Mouse (Mus musculus) erythroid progenitor cell, adult 5-6 weeks (primary cell): ENCODE results near the gene Rnf227. TPM values are rescaled to one million over a fixed set of nuclear protein-coding genes. Genes with fewer than 3 reads are reported as not detected.

Experiments used
- total RNA-seq, 2 experiments: library from RNA; stranded (forward) in 1 of 2; stranded (reverse) in 1 of 2; fragments of 150-400 nt in 1 of 2; fragments of 186-747, 209-891 nt in 1 of 2; gene quantifications; 2 replicates each; pipeline versions ENCODE4 v1.2.3 to v1.2.4; 2015 to 2017; ENCODE audit warnings: low replicate concordance in 2 of 2

Gene Rnf227
- total RNA-seq, 2 experiments from 2014 or later, result 1.7 to 3.9 TPM

Other genes with a start within 250 kb of the Rnf227 start
- 3.4 and 3.6 TPM in 2 replicates for gene Per1, start 245.2 kb upstream of the Rnf227 start, total RNA-seq (2015; ENCODE audit: low replicate concordance)
- gene Per1, start 245.2 kb upstream of the Rnf227 start, total RNA-seq (2017; ENCODE audit: low replicate concordance), result 3.3 and 7.6 TPM in 2 replicates
- not detected in 2 replicates for gene Hes7, start 220.1 kb upstream of the Rnf227 start, total RNA-seq (2015; ENCODE audit: low replicate concordance)
- gene Hes7, start 220.1 kb upstream of the Rnf227 start, total RNA-seq (2017; ENCODE audit: low replicate concordance), result not detected in 2 replicates
- gene 9130213A22Rik, start 217.9 kb upstream of the Rnf227 start, total RNA-seq (2015; ENCODE audit: low replicate concordance), result not detected in 2 replicates
- not detected in 2 replicates for gene 9130213A22Rik, start 217.9 kb upstream of the Rnf227 start, total RNA-seq (2017; ENCODE audit: low replicate concordance)
- not detected in 2 replicates for gene Aloxe3, start 214.6 kb upstream of the Rnf227 start, total RNA-seq (2015; ENCODE audit: low replicate concordance)
- gene Aloxe3, start 214.6 kb upstream of the Rnf227 start, total RNA-seq (2017; ENCODE audit: low replicate concordance), result 3.1 TPM in 1 of 2 replicates, not detected in the other
- not detected in 2 replicates for gene Alox12b, start 183.5 kb upstream of the Rnf227 start, total RNA-seq (2015; ENCODE audit: low replicate concordance)
- not detected in 2 replicates for gene Alox12b, start 183.5 kb upstream of the Rnf227 start, total RNA-seq (2017; ENCODE audit: low replicate concordance)
- not detected in 2 replicates for gene Alox8, start 142.6 kb upstream of the Rnf227 start, total RNA-seq (2015; ENCODE audit: low replicate concordance)
- not detected in 2 replicates for gene Alox8, start 142.6 kb upstream of the Rnf227 start, total RNA-seq (2017; ENCODE audit: low replicate concordance)
- gene Gucy2e, start 103.4 kb upstream of the Rnf227 start, total RNA-seq (2015; ENCODE audit: low replicate concordance), result 0.36 TPM in 1 of 2 replicates, not detected in the other
- not detected in 2 replicates for gene Gucy2e, start 103.4 kb upstream of the Rnf227 start, total RNA-seq (2017; ENCODE audit: low replicate concordance)
- 107 and 135 TPM in 2 replicates for gene Cntrob, start 16.7 kb upstream of the Rnf227 start, total RNA-seq (2015; ENCODE audit: low replicate concordance)
- 77.5 and 113 TPM in 2 replicates for gene Cntrob, start 16.7 kb upstream of the Rnf227 start, total RNA-seq (2017; ENCODE audit: low replicate concordance)
- gene Trappc1, start 16.5 kb upstream of the Rnf227 start, total RNA-seq (2015; ENCODE audit: low replicate concordance), result 101 and 143 TPM in 2 replicates
- 48.5 and 72.5 TPM in 2 replicates for gene Trappc1, start 16.5 kb upstream of the Rnf227 start, total RNA-seq (2017; ENCODE audit: low replicate concordance)
- gene Kcnab3, start 14.2 kb upstream of the Rnf227 start, total RNA-seq (2015; ENCODE audit: low replicate concordance), result not detected in 2 replicates
- gene Kcnab3, start 14.2 kb upstream of the Rnf227 start, total RNA-seq (2017; ENCODE audit: low replicate concordance), result not detected in 2 replicates
- gene Chd3, start 28.9 kb downstream of the Rnf227 start, total RNA-seq (2015; ENCODE audit: low replicate concordance), result 21.0 and 33.2 TPM in 2 replicates
- 18.9 and 19.5 TPM in 2 replicates for gene Chd3, start 28.9 kb downstream of the Rnf227 start, total RNA-seq (2017; ENCODE audit: low replicate concordance)
- gene Naa38, start 55.0 kb downstream of the Rnf227 start, total RNA-seq (2015; ENCODE audit: low replicate concordance), result 26.8 and 31.7 TPM in 2 replicates
- gene Naa38, start 55.0 kb downstream of the Rnf227 start, total RNA-seq (2017; ENCODE audit: low replicate concordance), result 21.6 and 21.9 TPM in 2 replicates
- 8.3 and 11.7 TPM in 2 replicates for gene Cyb5d1, start 55.2 kb downstream of the Rnf227 start, total RNA-seq (2015; ENCODE audit: low replicate concordance)
- gene Cyb5d1, start 55.2 kb downstream of the Rnf227 start, total RNA-seq (2017; ENCODE audit: low replicate concordance), result 25.7 and 32.5 TPM in 2 replicates
- not detected in 2 replicates for gene Tmem88, start 57.8 kb downstream of the Rnf227 start, total RNA-seq (2015; ENCODE audit: low replicate concordance)
- gene Tmem88, start 57.8 kb downstream of the Rnf227 start, total RNA-seq (2017; ENCODE audit: low replicate concordance), result not detected in 2 replicates
- gene Kdm6b, start 73.2 kb downstream of the Rnf227 start, total RNA-seq (2015; ENCODE audit: low replicate concordance), result 6.5 and 11.7 TPM in 2 replicates
- gene Kdm6b, start 73.2 kb downstream of the Rnf227 start, total RNA-seq (2017; ENCODE audit: low replicate concordance), result 0.64 and 1.2 TPM in 2 replicates
- gene Dnah2, start 208.6 kb downstream of the Rnf227 start, total RNA-seq (2015; ENCODE audit: low replicate concordance), result not detected in 2 replicates
- gene Dnah2, start 208.6 kb downstream of the Rnf227 start, total RNA-seq (2017; ENCODE audit: low replicate concordance), result 0.13 TPM in 1 of 2 replicates, not detected in the other
- gene Efnb3, start 219.7 kb downstream of the Rnf227 start, total RNA-seq (2015; ENCODE audit: low replicate concordance), result 2.5 and 2.9 TPM in 2 replicates
- 0.77 and 1.1 TPM in 2 replicates for gene Efnb3, start 219.7 kb downstream of the Rnf227 start, total RNA-seq (2017; ENCODE audit: low replicate concordance)
- 13.8 and 48.3 TPM in 2 replicates for gene Wrap53, start 239.8 kb downstream of the Rnf227 start, total RNA-seq (2015; ENCODE audit: low replicate concordance)
- gene Wrap53, start 239.8 kb downstream of the Rnf227 start, total RNA-seq (2017; ENCODE audit: low replicate concordance), result 13.5 and 18.4 TPM in 2 replicates
- 38.2 and 75.9 TPM in 2 replicates for gene Trp53, start 239.9 kb downstream of the Rnf227 start, total RNA-seq (2015; ENCODE audit: low replicate concordance)
- 12.2 TPM in 2 replicates for gene Trp53, start 239.9 kb downstream of the Rnf227 start, total RNA-seq (2017; ENCODE audit: low replicate concordance)